Mouse (Mus musculus) neural tube, embryonic 11.5 days (tissue): Measurements from ENCODE around the gene Lrrc8d. TPM values are rescaled to one million over a fixed set of nuclear protein-coding genes. Genes with fewer than 3 reads are reported as not detected.

Source experiments
- ATAC-seq: fragments of 200-750 bp; cut with Nextera tagmentation; 2 replicates; pipeline ENCODE4 v1.8.0; 2017; ENCODE audit warnings: moderate number of reproducible peaks, mild to moderate bottlenecking, moderate TSS enrichment, moderate library complexity; ENCODE audit not compliant: insufficient read depth, low FRiP score, low TSS enrichment
- DNase-seq: peaks from one replicate; pipeline ENCODE4 v3.0.0-alpha.2; 2015; ENCODE audit warnings: low spot score
- H3K27ac ChIP-seq: fragments of 300-500 bp; sonication (generic); 2 replicates; pipeline ENCODE4 v1.5.1; 2014; ENCODE audit warnings: low read depth, mild to moderate bottlenecking, low read length
- H3K27me3 ChIP-seq: fragments of 300-500 bp; sonication (generic); 2 replicates; pipeline ENCODE4 v1.6.1; 2014; ENCODE audit warnings: mild to moderate bottlenecking, low read length, mixed read lengths; ENCODE audit not compliant: control insufficient read depth, insufficient read depth
- H3K36me3 ChIP-seq: fragments of 300-500 bp; sonication (generic); 2 replicates; pipeline ENCODE4 v1.6.1; 2014; ENCODE audit warnings: mild to moderate bottlenecking, low read length, moderate library complexity, mixed read lengths; ENCODE audit not compliant: control insufficient read depth, insufficient read depth
- H3K4me1 ChIP-seq: fragments of 300-500 bp; sonication (generic); 2 replicates; pipeline ENCODE4 v1.6.1; 2014; ENCODE audit warnings: low read length, mixed read lengths; ENCODE audit not compliant: control insufficient read depth, insufficient read depth
- H3K4me2 ChIP-seq: fragments of 300-500 bp; sonication (generic); 2 replicates; pipeline ENCODE4 v1.6.1; 2014; ENCODE audit warnings: low read depth, mild to moderate bottlenecking, moderate library complexity
- H3K4me3 ChIP-seq: fragments of 300-500 bp; sonication (generic); 2 replicates; pipeline ENCODE4 v1.5.1; 2014; ENCODE audit warnings: low read depth, low read length
- H3K9ac ChIP-seq: fragments of 300-500 bp; sonication (generic); 2 replicates; pipeline ENCODE4 v1.6.1; 2014; ENCODE audit warnings: mild to moderate bottlenecking, low read length
- H3K9me3 ChIP-seq: fragments of 300-500 bp; sonication (generic); 2 replicates; pipeline ENCODE4 v1.6.1; 2016; ENCODE audit warnings: low read length; ENCODE audit not compliant: control insufficient read depth
- WGBS: fragments of 180-500 bp; shearing (Covaris S2); extraction: QIAGEN DNeasy Blood & Tissue Kit; methylation state at CpG from one replicate; pipeline ENCODE4 v1.1.7; 2014; 5-methylcytosine and 5-hydroxymethylcytosine counted together
- polyA plus RNA-seq: library from polyadenylated mRNA; unstranded; fragments of >200 nt; fragmentation: Nextera tagmentation; extraction: Ambion mirVana; gene quantifications from 2 replicates; pipeline ENCODE4 v1.2.1, GENCODE M21; 2014

Gene Lrrc8d
- polyA plus RNA-seq, 1 experiment from 2014 or later: 28.6 TPM

GRCm38 (mm10) chr5:105704573-105704972, 4.8 kb downstream of the Lrrc8d start:
- Histone ChIP-seq H3K4me1 (peaks cover 5% of the 10 kb centered on the region; the same call in 1 of the 2 replicates), H3K9me3 (no peaks in the 10 kb centered on the region), H3K27me3 (no peaks in the 10 kb centered on the region), H3K9ac (no peak overlapping the region), H3K27ac (no peak overlapping the region), H3K4me3 (no peak overlapping the region), H3K36me3 (no peaks in the 10 kb centered on the region), H3K4me2 (no peak overlapping the region)
- 66% methylated on average over 9 of the region's 9 CpGs for WGBS
- DNase-seq (no peak), ATAC-seq (no peak)

GRCm38 (mm10) chr5:105706635-105707034, 6.9 kb downstream of the Lrrc8d start:
- Histone ChIP-seq H3K4me1 (peaks cover 2% of the 10 kb centered on the region; the same call in 1 of the 2 replicates), H3K9ac (no peak overlapping the region), H3K4me2 (no peak overlapping the region), H3K9me3 (no peaks in the 10 kb centered on the region), H3K27ac (no peak overlapping the region), H3K4me3 (no peak overlapping the region), H3K36me3 (no peaks in the 10 kb centered on the region), H3K27me3 (no peaks in the 10 kb centered on the region)
- DNase-seq: no peak
- WGBS: 69% methylated on average over 11 of the region's 11 CpGs
- no peak for ATAC-seq

GRCm38 (mm10) chr5:105708276-105708675, 8.5 kb downstream of the Lrrc8d start:
- Histone ChIP-seq H3K4me1 (peaks cover 2% of the 10 kb centered on the region; the same call in 1 of the 2 replicates), H3K9me3 (no peaks in the 10 kb centered on the region), H3K36me3 (no peaks in the 10 kb centered on the region), H3K27me3 (no peaks in the 10 kb centered on the region), H3K4me2 (no peak overlapping the region), H3K27ac (no peak overlapping the region), H3K9ac (no peak overlapping the region), H3K4me3 (no peak overlapping the region)
- WGBS: 90% methylated on average over 5 of the region's 5 CpGs
- DNase-seq (no peak), ATAC-seq (no peak)

- no peak overlapping the region for H3K27ac ChIP-seq
- no peak overlapping the region for H3K9ac ChIP-seq
- no peaks in the 10 kb centered on the region for H3K9me3 ChIP-seq
- no peak overlapping the region for H3K4me3 ChIP-seq
- 86% methylated on average over 7 of the region's 7 CpGs for WGBS
- no peaks in the 10 kb centered on the region for H3K36me3 ChIP-seq
- DNase-seq (no peak), ATAC-seq (no peak)
- H3K27me3 ChIP-seq: no peaks in the 10 kb centered on the region
- H3K4me2 ChIP-seq: no peak overlapping the region
- H3K4me1 ChIP-seq: peaks cover 2% of the 10 kb centered on the region; the same call in 1 of the 2 replicates
Measured at GRCm38 (mm10) chr5:105710473-105710872, 10.7 kb downstream of the Lrrc8d start.

GRCm38 (mm10) chr5:105714446-105714845, 14.7 kb downstream of the Lrrc8d start:
- Histone ChIP-seq H3K4me3 (no peak overlapping the region), H3K36me3 (no peaks in the 10 kb centered on the region), H3K9me3 (no peaks in the 10 kb centered on the region), H3K4me2 (no peak overlapping the region), H3K4me1 (no peaks in the 10 kb centered on the region), H3K9ac (no peak overlapping the region), H3K27ac (no peak overlapping the region), H3K27me3 (no peaks in the 10 kb centered on the region)
- WGBS: 94% methylated on average over 6 of the region's 6 CpGs
- ATAC-seq (no peak), DNase-seq (no peak)

DNA sequence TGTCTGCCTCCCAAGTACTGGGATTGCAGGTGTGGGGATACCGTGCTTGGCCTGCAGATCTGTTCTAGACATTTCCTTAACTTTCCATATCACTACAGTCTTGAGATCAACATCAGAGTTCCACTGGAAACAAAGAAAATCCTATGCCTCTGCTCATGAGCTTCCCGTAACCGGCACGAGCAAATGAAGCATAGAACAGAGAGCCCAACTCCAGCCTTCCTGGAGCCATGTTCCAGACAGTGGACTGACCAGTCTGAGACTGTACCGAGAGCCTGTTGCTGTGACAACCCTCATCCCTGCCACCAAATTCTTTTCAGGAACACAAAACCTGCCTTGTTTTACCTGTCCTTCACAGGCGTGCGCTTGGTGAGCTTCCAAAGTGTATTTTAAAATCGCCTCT, 15.3 kb downstream of the Lrrc8d start:
- Histone ChIP-seq H3K9ac (no peak overlapping the region), H3K4me1 (no peaks in the 10 kb centered on the region), H3K4me3 (no peak overlapping the region), H3K27me3 (no peaks in the 10 kb centered on the region), H3K36me3 (no peaks in the 10 kb centered on the region), H3K9me3 (no peaks in the 10 kb centered on the region), H3K27ac (no peak overlapping the region), H3K4me2 (no peak overlapping the region)
- ATAC-seq: no peak
- no peak for DNase-seq
- 89% methylated on average over 8 of the region's 8 CpGs for WGBS

- no peaks in the 10 kb centered on the region for H3K4me1 ChIP-seq
- ATAC-seq (no peak), DNase-seq (no peak)
- no peak overlapping the region for H3K27ac ChIP-seq
- no peaks in the 10 kb centered on the region for H3K27me3 ChIP-seq
- H3K4me3 ChIP-seq: no peak overlapping the region
- H3K9me3 ChIP-seq: no peaks in the 10 kb centered on the region
- WGBS: 74% methylated on average over 10 of the region's 10 CpGs
- no peak overlapping the region for H3K4me2 ChIP-seq
- no peak overlapping the region for H3K9ac ChIP-seq
- H3K36me3 ChIP-seq: no peaks in the 10 kb centered on the region
Measured at GRCm38 (mm10) chr5:105715531-105716124, 15.9 kb downstream of the Lrrc8d start.

- H3K27ac ChIP-seq: no peak overlapping the region
- ATAC-seq: no peak
- 83% methylated on average over 7 of the region's 7 CpGs for WGBS
Measured at GRCm38 (mm10) chr5:105717294-105717693, 17.5 kb downstream of the Lrrc8d start.

DNA sequence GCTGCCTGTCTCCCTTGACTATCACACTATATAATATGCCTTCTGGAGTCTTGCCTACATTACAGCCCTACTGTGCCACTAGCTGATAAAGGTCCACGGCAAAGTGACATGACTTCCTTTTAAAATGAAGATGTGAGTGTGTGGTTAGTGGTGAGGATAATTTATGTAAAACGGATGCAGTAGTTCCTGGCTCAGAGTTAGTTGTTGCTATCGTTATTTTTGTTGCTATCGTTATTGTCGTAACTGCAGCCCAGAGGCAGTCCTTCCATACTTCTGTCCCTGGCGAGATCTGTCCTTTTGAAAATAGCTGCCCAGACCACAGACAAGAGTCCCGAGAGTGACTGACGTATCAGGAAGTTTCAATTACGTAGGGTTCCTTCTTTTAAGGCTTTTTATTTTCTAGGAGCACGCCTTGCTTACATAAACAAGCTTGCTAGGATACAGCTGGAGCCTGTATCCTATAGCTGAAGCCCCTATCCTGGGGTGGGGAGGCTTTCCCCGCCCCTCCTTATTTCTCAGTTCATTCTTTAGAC, 18.4 kb downstream of the Lrrc8d start:
- no peak overlapping the region for H3K4me2 ChIP-seq
- ATAC-seq (no peak), DNase-seq (no peak)
- H3K36me3 ChIP-seq: no peaks in the 10 kb centered on the region
- no peak overlapping the region for H3K27ac ChIP-seq
- H3K9ac ChIP-seq: no peak overlapping the region
- H3K27me3 ChIP-seq: no peaks in the 10 kb centered on the region
- H3K9me3 ChIP-seq: no peaks in the 10 kb centered on the region
- no peaks in the 10 kb centered on the region for H3K4me1 ChIP-seq
- H3K4me3 ChIP-seq: no peak overlapping the region
- WGBS: 80% methylated on average over 11 of the region's 11 CpGs

More at GRCm38 (mm10) chr5:105717294-105717693, 17.5 kb downstream of the Lrrc8d start:
- H3K27me3 ChIP-seq: no peaks in the 10 kb centered on the region
- no peaks in the 10 kb centered on the region for H3K9me3 ChIP-seq
- no peak overlapping the region for H3K4me3 ChIP-seq
- no peak overlapping the region for H3K9ac ChIP-seq
- no peak for DNase-seq
- H3K36me3 ChIP-seq: no peaks in the 10 kb centered on the region
- H3K4me1 ChIP-seq: no peaks in the 10 kb centered on the region
- H3K4me2 ChIP-seq: no peak overlapping the region
